Comparison of ENCODE assay signal across 8 mouse cellular contexts in the genomic region with DNA sequence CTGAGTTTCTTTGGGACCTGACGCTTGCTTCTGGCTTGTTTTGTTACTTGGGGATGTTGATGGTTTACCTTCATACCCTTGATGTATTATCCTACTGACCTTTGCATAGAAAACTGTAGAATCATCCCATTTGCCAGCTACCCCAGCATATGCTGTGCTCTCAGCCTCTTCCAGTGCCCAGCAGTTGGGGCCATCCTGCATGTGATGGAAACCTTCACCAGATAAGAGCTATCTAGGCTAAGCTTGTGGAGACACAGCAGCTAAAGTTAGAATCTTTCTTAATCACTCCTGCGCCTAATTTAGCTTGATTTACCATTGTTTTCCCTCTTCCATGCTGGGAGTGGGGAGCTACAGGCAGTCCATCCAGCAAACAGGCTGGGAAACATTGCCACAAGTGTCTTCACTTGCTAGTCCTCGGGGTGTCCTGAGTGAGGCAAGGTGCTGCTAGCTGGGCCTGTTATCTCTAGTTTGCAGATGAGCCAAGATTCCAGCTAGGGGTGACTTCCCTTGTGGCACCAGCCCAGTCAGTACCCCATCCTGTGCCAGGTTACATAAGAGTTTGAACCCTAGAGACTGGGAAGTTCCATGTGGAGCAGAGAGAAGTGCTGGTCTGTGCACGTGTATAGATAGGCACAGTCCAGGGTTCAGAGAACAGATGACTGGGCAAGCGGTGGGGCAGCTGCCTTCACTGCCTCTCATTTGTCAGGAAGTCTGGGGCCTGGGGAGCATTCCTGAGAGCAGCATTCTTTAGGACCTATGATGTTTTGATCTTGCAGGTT. TPM values are rescaled to one million over a fixed set of nuclear protein-coding genes. Genes with fewer than 3 reads are reported as not detected.
DNase-seq lines count a peak whose midpoint lies in the region; ATAC-seq and TF ChIP-seq lines count a peak whose summit lies in the region.

No protein-coding gene starts in this region.

- no peak overlapping the region for H3K4me3 ChIP-seq in layer of hippocampus, adult 2 months

- 0 out of 2 replicates have a peak, but pooled peaks have one; percentile 13 for ATAC-seq in erythroid progenitor cell, adult 5-6 weeks (replicated peaks; ENCODE audit: low FRiP score, poor library complexity, severe bottlenecking)
- ATAC-seq in megakaryocyte-erythroid progenitor cell, adult 5-6 weeks (replicated peaks; ENCODE audit: low FRiP score, low TSS enrichment, poor library complexity, severe bottlenecking): peak; percentile 89

- DNase-seq in layer of hippocampus, adult 2 months (ENCODE audit: low spot score in 2 of 2): no peak
- no peak for DNase-seq in layer of hippocampus, postnatal 25 days (ENCODE audit: extremely low spot score in 1 of 2, low spot score in 1 of 2)
- DNase-seq in kidney, adult 18-20 months: peak; percentile 64
- no peak for DNase-seq in spleen, adult 18-20 months
- DNase-seq in embryo, embryonic 10.5 days (ENCODE audit: low spot score): no peak
- no peak for DNase-seq in thymus, postnatal 14 days

- no peak for TF ChIP-seq CTCF in layer of hippocampus, adult 2 months (conservative IDR thresholded peaks at IDR 0.05)

- H3K27ac ChIP-seq in layer of hippocampus, adult 2 months: peak overlapping the region; percentile 18; the same call in 1 of the 2 replicates

RNA-seq across cellular contexts. Expression of a gene that starts 10.4 kb away (rescaled TPM):
- total RNA-seq in layer of hippocampus, adult 2 months (2021): 100 to 1,000 TPM; 211 to 212 TPM
- total RNA-seq in layer of hippocampus, postnatal 25 days (2021): 100 to 1,000 TPM; 219 to 221 TPM
- total RNA-seq in erythroid progenitor cell, adult 5-6 weeks (2015; ENCODE audit: low replicate concordance): 8.6 and 10.5 TPM in 2 replicates
- 0.38 and 2.2 TPM in 2 replicates for total RNA-seq in erythroid progenitor cell, adult 5-6 weeks (2017; ENCODE audit: low replicate concordance)
- total RNA-seq in megakaryocyte-erythroid progenitor cell, adult 5-6 weeks (2014; fragmentation: Nextera tagmentation): 16.0 and 21.8 TPM in 2 replicates
- total RNA-seq in megakaryocyte-erythroid progenitor cell, adult 5-6 weeks (2017): 8.7 and 13.3 TPM in 2 replicates

RNA-seq across cellular contexts. Expression of a gene that starts 16.3 kb away (rescaled TPM):
- total RNA-seq in layer of hippocampus, adult 2 months (2021): 10 to 100 TPM; 95.8 to 96.4 TPM
- 100 to 1,000 TPM in 1 of 2 experiments, 10 to 100 TPM in 1; 93.5 to 103 TPM for total RNA-seq in layer of hippocampus, postnatal 25 days (2021)
- total RNA-seq in erythroid progenitor cell, adult 5-6 weeks (2015; ENCODE audit: low replicate concordance): 8.3 and 10.1 TPM in 2 replicates
- 0.91 and 1.7 TPM in 2 replicates for total RNA-seq in erythroid progenitor cell, adult 5-6 weeks (2017; ENCODE audit: low replicate concordance)
- 20.3 and 33.3 TPM in 2 replicates for total RNA-seq in megakaryocyte-erythroid progenitor cell, adult 5-6 weeks (2014; fragmentation: Nextera tagmentation)
- 15.2 and 16.5 TPM in 2 replicates for total RNA-seq in megakaryocyte-erythroid progenitor cell, adult 5-6 weeks (2017)

RNA-seq across cellular contexts. Expression of a gene that starts 42.1 kb away (rescaled TPM):
- total RNA-seq in layer of hippocampus, adult 2 months (2021): 10 to 100 TPM; 79.1 to 79.6 TPM
- total RNA-seq in layer of hippocampus, postnatal 25 days (2021): 10 to 100 TPM; 68.8 to 78.4 TPM
- total RNA-seq in erythroid progenitor cell, adult 5-6 weeks (2015; ENCODE audit: low replicate concordance): 4.2 and 9.4 TPM in 2 replicates
- total RNA-seq in erythroid progenitor cell, adult 5-6 weeks (2017; ENCODE audit: low replicate concordance): 0.53 and 5.8 TPM in 2 replicates
- total RNA-seq in megakaryocyte-erythroid progenitor cell, adult 5-6 weeks (2014; fragmentation: Nextera tagmentation): 46.3 and 49.3 TPM in 2 replicates
- 13.4 and 15.0 TPM in 2 replicates for total RNA-seq in megakaryocyte-erythroid progenitor cell, adult 5-6 weeks (2017)

Comparison
In these comparisons a context has a peak if more than half of its experiments do, and no peak if none do; other contexts are left out.
1. RNA of a gene that starts 10.4 kb away (total RNA-seq): 219 to 221 TPM in layer of hippocampus, postnatal 25 days and 211 to 212 TPM in layer of hippocampus, adult 2 months; 8.7 to 21.8 TPM in megakaryocyte-erythroid progenitor cell, adult 5-6 weeks and 0.38 to 10.5 TPM in erythroid progenitor cell, adult 5-6 weeks; every median in the first group is over 4 times any median in the second.